Mouse (Mus musculus) lung, embryonic 16.5 days (tissue): ENCODE data around the gene Vwa7. TPM values are rescaled to one million over a fixed set of nuclear protein-coding genes. Genes with fewer than 3 reads are reported as not detected.

Source experiments
- ATAC-seq: fragments of 200-750 bp; cut with Nextera tagmentation; 2 replicates; pipeline ENCODE4 v1.8.0; 2017; ENCODE audit warnings: low read depth, mild to moderate bottlenecking, moderate library complexity
- H3K27ac ChIP-seq: fragments of 300-500 bp; sonication (generic); 2 replicates; pipeline ENCODE4 v1.5.1; 2014; ENCODE audit warnings: mild to moderate bottlenecking, control low read depth, low read length
- H3K27me3 ChIP-seq: fragments of 300-500 bp; sonication (generic); 2 replicates; pipeline ENCODE4 v1.6.1; 2014; ENCODE audit warnings: low read depth, low read length, mixed read lengths; ENCODE audit not compliant: control insufficient read depth, insufficient read depth
- H3K36me3 ChIP-seq: fragments of 300-500 bp; sonication (generic); 2 replicates; pipeline ENCODE4 v1.6.1; 2014; ENCODE audit warnings: low read length; ENCODE audit not compliant: control insufficient read depth, insufficient read depth
- H3K4me1 ChIP-seq: fragments of 300-500 bp; sonication (generic); replicated peaks from 2 replicates; pipeline ENCODE4 v1.6.1; 2014; ENCODE audit warnings: low read length, mixed read lengths; ENCODE audit not compliant: control insufficient read depth, insufficient read depth
- H3K4me2 ChIP-seq: fragments of 300-500 bp; sonication (generic); 2 replicates; pipeline ENCODE4 v1.6.1; 2014; ENCODE audit warnings: low read depth, low read length, control low read depth
- H3K4me3 ChIP-seq: fragments of 300-500 bp; sonication (generic); 2 replicates; pipeline ENCODE4 v1.5.1; 2014; ENCODE audit warnings: mild to moderate bottlenecking, low read length, control low read depth
- H3K9ac ChIP-seq: fragments of 300-500 bp; sonication (generic); 2 replicates; pipeline ENCODE4 v1.6.1; 2014; ENCODE audit warnings: low read length, control low read depth
- H3K9me3 ChIP-seq: fragments of 300-500 bp; sonication (generic); 2 replicates; pipeline ENCODE4 v1.6.1; 2016; ENCODE audit warnings: low read length; ENCODE audit not compliant: control insufficient read depth
- WGBS: fragments of 180-500 bp; shearing (Covaris S2); extraction: QIAGEN DNeasy Blood & Tissue Kit; methylation state at CpG from one replicate; pipeline ENCODE4 v1.1.7; 2014; 5-methylcytosine and 5-hydroxymethylcytosine counted together
- polyA plus RNA-seq: library from polyadenylated mRNA; unstranded; fragments of >200 nt; fragmentation: Nextera tagmentation; extraction: Ambion mirVana; gene quantifications from 2 replicates; pipeline ENCODE4 v1.2.1, GENCODE M21; 2015

The Vwa7 gene
- polyA plus RNA-seq, 1 experiment from 2014 or later = 0.14 TPM

- peaks cover 50% of the 10 kb centered on the region for H3K36me3 ChIP-seq
- no peak overlapping the region for H3K9ac ChIP-seq
- H3K4me3 ChIP-seq = no peak overlapping the region
- no peak overlapping the region for H3K27ac ChIP-seq
- H3K4me1 ChIP-seq = peaks cover 21% of the 10 kb centered on the region
- H3K4me2 ChIP-seq = no peak overlapping the region
- WGBS = 72% methylated on average over 3 of the region's 3 CpGs
- H3K9me3 ChIP-seq = no peaks in the 10 kb centered on the region
- H3K27me3 ChIP-seq = no peaks in the 10 kb centered on the region
- ATAC-seq = no peak
Observed at GRCm38 (mm10) chr17:35057090-35057489, 40.7 kb downstream of the Vwa7 start.

- no peaks in the 10 kb centered on the region for H3K27me3 ChIP-seq
- peak overlapping the region; percentile 92 for H3K27ac ChIP-seq
- H3K9me3 ChIP-seq = no peaks in the 10 kb centered on the region
- peak overlapping the region; percentile 95 for H3K4me2 ChIP-seq
- no peak for ATAC-seq
- H3K4me3 ChIP-seq = peak overlapping the region; percentile 67; the same call in 1 of the 2 replicates
- H3K9ac ChIP-seq = no peak overlapping the region; the same call in 1 of the 2 replicates
- peaks cover 52% of the 10 kb centered on the region for H3K36me3 ChIP-seq
- peaks cover 18% of the 10 kb centered on the region for H3K4me1 ChIP-seq
- 39% methylated on average over 9 of the region's 9 CpGs for whole genome bisulfite sequencing
Observed at GRCm38 (mm10) chr17:35058316-35058715, 41.9 kb downstream of the Vwa7 start.

GRCm38 (mm10) chr17:35058911-35059892, 42.8 kb downstream of the Vwa7 start, which contains the start of gene Ddah2:
TSS of gene Ddah2 (plus strand) at chr17:35059035.
- H3K9me3 ChIP-seq = no peaks in the 10 kb centered on the region
- peaks cover 45% of the 10 kb centered on the region for H3K36me3 ChIP-seq
- no peaks in the 10 kb centered on the region for H3K27me3 ChIP-seq
- peak within 1 kb of the TSS; percentile 92 for H3K27ac ChIP-seq
- peak; percentile 96 for ATAC-seq
- WGBS = under 1% methylated on average over 57 of the region's 57 CpGs
- peaks cover 23% of the 10 kb centered on the region for H3K4me1 ChIP-seq
- peak within 1 kb of the TSS; percentile 67 for H3K4me3 ChIP-seq
- peak within 1 kb of the TSS; percentile 95 for H3K4me2 ChIP-seq
- peak within 1 kb of the TSS; percentile 82 for H3K9ac ChIP-seq

- Histone ChIP-seq H3K4me3 (peak overlapping the region; percentile 67), H3K27ac (peak overlapping the region; percentile 92; the same call in 1 of the 2 replicates), H3K27me3 (no peaks in the 10 kb centered on the region), H3K9ac (peak overlapping the region; percentile 82), H3K4me1 (peaks cover 29% of the 10 kb centered on the region), H3K4me2 (peak overlapping the region; percentile 95), H3K36me3 (peaks cover 39% of the 10 kb centered on the region), H3K9me3 (no peaks in the 10 kb centered on the region)
- ATAC-seq = no peak
- 13% methylated on average over 14 of the region's 14 CpGs for WGBS
Observed at GRCm38 (mm10) chr17:35060071-35060470, 43.7 kb downstream of the Vwa7 start.

GRCm38 (mm10) chr17:35060737-35061297, 44.4 kb downstream of the Vwa7 start:
- 55% methylated on average over 22 of the region's 22 CpGs for WGBS
- peaks cover 33% of the 10 kb centered on the region for H3K36me3 ChIP-seq
- H3K4me1 ChIP-seq = peaks cover 36% of the 10 kb centered on the region
- peak overlapping the region; percentile 67 for H3K4me3 ChIP-seq
- no peak for ATAC-seq
- peak overlapping the region; percentile 82 for H3K9ac ChIP-seq
- H3K9me3 ChIP-seq = no peaks in the 10 kb centered on the region
- peak overlapping the region; percentile 95 for H3K4me2 ChIP-seq
- no peaks in the 10 kb centered on the region for H3K27me3 ChIP-seq
- no peak overlapping the region for H3K27ac ChIP-seq

- Histone ChIP-seq H3K9me3 (no peaks in the 10 kb centered on the region), H3K27ac (no peak overlapping the region), H3K9ac (no peak overlapping the region), H3K36me3 (peaks cover 30% of the 10 kb centered on the region), H3K4me1 (peaks cover 41% of the 10 kb centered on the region), H3K4me3 (no peak overlapping the region), H3K27me3 (no peaks in the 10 kb centered on the region), H3K4me2 (no peak overlapping the region)
- no peak for ATAC-seq
- 83% methylated on average over 7 of the region's 8 CpGs for WGBS
Observed at GRCm38 (mm10) chr17:35061299-35061698, 44.9 kb downstream of the Vwa7 start.

- Histone ChIP-seq H3K4me2 (0 out of 2 replicates have a peak overlapping the region, but pooled peaks have one; percentile 70), H3K4me3 (no peak overlapping the region), H3K4me1 (peaks cover 38% of the 10 kb centered on the region), H3K9me3 (no peaks in the 10 kb centered on the region), H3K27me3 (no peaks in the 10 kb centered on the region), H3K36me3 (peaks cover 22% of the 10 kb centered on the region), H3K9ac (no peak overlapping the region), H3K27ac (no peak overlapping the region; the same call in 1 of the 2 replicates)
- 80% methylated on average over 3 of the region's 3 CpGs for WGBS
- no peak for ATAC-seq
Observed at GRCm38 (mm10) chr17:35063466-35063865, 47.1 kb downstream of the Vwa7 start.

GRCm38 (mm10) chr17:35064378-35064877, 48.0 kb downstream of the Vwa7 start:
- no peak for ATAC-seq
- Histone ChIP-seq H3K9ac (peak overlapping the region; percentile 61), H3K4me3 (peak overlapping the region; percentile 43), H3K9me3 (no peaks in the 10 kb centered on the region), H3K4me2 (peak overlapping the region; percentile 70), H3K27me3 (no peaks in the 10 kb centered on the region), H3K27ac (peak overlapping the region; percentile 94), H3K36me3 (peaks cover 22% of the 10 kb centered on the region), H3K4me1 (peaks cover 35% of the 10 kb centered on the region)
- 22% methylated on average over 10 of the region's 10 CpGs for WGBS
